Mouse (Mus musculus) cerebellum, adult 2 months (tissue): Measurements from ENCODE around the gene Dusp16. TPM values are rescaled to one million over a fixed set of nuclear protein-coding genes. Genes with fewer than 3 reads are reported as not detected.

Experiments
- DNase-seq, 2 experiments: peaks; one replicate each; pipeline ENCODE4 v3.0.0; 2021
- H3K27ac ChIP-seq: fragments of 200-500 bp; 2 replicates; pipeline ENCODE4 v1.5.1; 2012; ENCODE audit warnings: low read length, control low read depth, inconsistent platforms; ENCODE audit not compliant: insufficient read depth
- H3K27me3 ChIP-seq: fragments of 200-500 bp; 2 replicates; pipeline ENCODE4 v1.6.1; 2012; ENCODE audit warnings: inconsistent platforms, mild to moderate bottlenecking, low read length, moderate library complexity; ENCODE audit not compliant: control insufficient read depth, insufficient read depth
- H3K4me1 ChIP-seq: fragments of 200-500 bp; 2 replicates; pipeline ENCODE4 v1.6.1; 2011; ENCODE audit warnings: low read length; ENCODE audit not compliant: control insufficient read depth, insufficient read depth
- H3K4me3 ChIP-seq: fragments of 200-500 bp; replicated peaks from 2 replicates; pipeline ENCODE3; 2011; ENCODE audit warnings: mild to moderate bottlenecking, low read depth, low read length, control low read depth; ENCODE audit not compliant: insufficient read depth
- CTCF ChIP-seq: fragments of 200-500 bp; IDR thresholded peaks from 2 replicates; pipeline ENCODE4 v1.5.1; 2011; ENCODE audit warnings: low read depth, mild to moderate bottlenecking, control low read depth, low read length, moderate library complexity, borderline replicate concordance; ENCODE audit not compliant: insufficient read depth
- POLR2A ChIP-seq: fragments of 200-500 bp; IDR thresholded peaks from 2 replicates; pipeline ENCODE4 v1.6.1; 2011; ENCODE audit warnings: low read length, control low read depth, borderline replicate concordance; ENCODE audit not compliant: insufficient read depth
- WGBS: fragments of 180-500 bp; shearing (Covaris S2); methylation state at CpG from one replicate; pipeline ENCODE4 v1.1.7; 2018; 5-methylcytosine and 5-hydroxymethylcytosine counted together
- polyA plus RNA-seq: library from polyadenylated mRNA; depleted of rRNA; stranded (reverse); fragments of >200 nt; gene quantifications from 2 replicates; pipeline ENCODE4 v1.2.3, GENCODE M21; 2012

Gene Dusp16
- polyA plus RNA-seq, 1 experiment = 19.8 TPM

DNA sequence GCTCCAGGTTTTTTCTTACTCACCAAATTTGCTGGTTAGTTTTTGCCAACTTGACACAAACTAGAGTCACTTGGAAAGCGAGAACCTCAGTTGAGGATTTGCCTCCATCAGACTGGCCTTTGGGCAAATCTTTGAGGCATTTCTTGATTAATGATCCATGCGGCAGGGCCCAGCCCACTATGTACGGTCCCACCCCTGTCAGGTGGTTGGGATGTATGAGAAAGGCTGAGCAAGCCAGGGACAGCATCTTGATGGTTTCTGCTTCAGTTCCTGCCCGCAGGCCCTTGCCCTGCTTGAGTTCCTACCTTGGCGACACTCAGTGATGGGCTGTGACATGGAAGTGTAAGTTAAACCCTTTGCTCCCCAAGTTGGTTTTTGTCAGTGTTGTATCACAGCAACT lies 94.2 kb downstream of the Dusp16 start:
- no peak overlapping the region for H3K27ac ChIP-seq
- peaks cover 6% of the 10 kb centered on the region; the same call in 1 of the 2 replicates for H3K4me1 ChIP-seq
- TF ChIP-seq CTCF = no peak
- TF ChIP-seq POLR2A = no peak
- WGBS = 81% methylated on average over 5 of the region's 5 CpGs
- no peak overlapping the region for H3K4me3 ChIP-seq
- DNase-seq = no peak
- H3K27me3 ChIP-seq = no peaks in the 10 kb centered on the region

DNA sequence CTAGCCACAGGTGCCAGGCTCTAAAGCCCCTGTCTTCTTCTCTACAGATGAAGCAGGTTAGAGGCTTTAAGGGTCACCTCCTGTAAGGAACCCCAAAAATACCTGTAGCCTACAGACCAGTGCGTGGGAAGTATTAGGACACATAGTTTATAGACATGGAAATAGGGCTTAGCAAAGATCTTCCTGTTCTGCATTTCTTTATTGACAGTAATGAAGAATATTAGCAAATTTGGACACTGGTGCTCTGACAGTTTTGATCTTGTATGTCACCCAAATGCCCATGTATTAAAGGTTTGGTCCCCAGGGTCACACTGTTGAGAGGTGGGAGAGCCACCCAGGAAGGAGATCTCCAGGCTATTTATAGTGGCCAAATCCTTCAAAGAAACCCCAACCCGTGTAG lies 95.9 kb downstream of the Dusp16 start:
- WGBS = 52% methylated on average over 2 of the region's 2 CpGs
- TF ChIP-seq POLR2A = no peak
- TF ChIP-seq CTCF = no peak
- no peak overlapping the region for H3K4me3 ChIP-seq
- H3K4me1 ChIP-seq = peaks cover 6% of the 10 kb centered on the region; the same call in 1 of the 2 replicates
- no peaks in the 10 kb centered on the region for H3K27me3 ChIP-seq
- DNase-seq = no peak
- H3K27ac ChIP-seq = no peak overlapping the region

GRCm38 (mm10) chr6:134696146-134696545 lies 96.3 kb downstream of the Dusp16 start:
- WGBS = 6% methylated on average over 4 of the region's 4 CpGs
- H3K27ac ChIP-seq = no peak overlapping the region

DNA sequence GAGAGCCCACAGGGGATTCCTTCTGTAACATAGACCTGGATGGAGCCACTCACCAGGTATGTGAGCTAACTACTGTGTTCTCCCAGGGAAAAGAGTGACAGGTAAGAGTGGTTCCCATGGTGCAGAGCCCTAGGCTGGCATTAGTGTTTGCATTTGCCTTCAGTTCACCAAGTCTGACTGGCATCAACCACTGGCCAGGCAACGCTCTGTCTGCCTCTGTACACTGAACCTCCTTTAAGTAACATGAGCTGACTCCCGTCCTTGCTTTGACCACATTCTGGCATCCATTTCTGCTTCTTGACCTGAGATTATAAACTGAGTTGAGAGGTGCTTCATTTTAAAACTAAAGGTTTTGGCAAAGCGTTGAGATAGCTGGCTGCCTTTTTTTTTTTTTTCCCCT lies 96.8 kb downstream of the Dusp16 start:
- Histone ChIP-seq H3K27ac (no peak overlapping the region), H3K4me3 (no peak overlapping the region), H3K4me1 (peaks cover 6% of the 10 kb centered on the region; the same call in 1 of the 2 replicates), H3K27me3 (no peaks in the 10 kb centered on the region)
- DNase-seq = no peak
- 70% methylated on average over 3 of the region's 3 CpGs for WGBS
- no peak for TF ChIP-seq POLR2A
- no peak for TF ChIP-seq CTCF

More at GRCm38 (mm10) chr6:134696146-134696545, 96.3 kb downstream of the Dusp16 start:
- no peak overlapping the region for H3K4me3 ChIP-seq
- TF ChIP-seq POLR2A (no peak), CTCF (no peak)
- H3K4me1 ChIP-seq = peaks cover 6% of the 10 kb centered on the region; the same call in 1 of the 2 replicates
- H3K27me3 ChIP-seq = no peaks in the 10 kb centered on the region
- DNase-seq = peak; percentile 70 to 82

DNA sequence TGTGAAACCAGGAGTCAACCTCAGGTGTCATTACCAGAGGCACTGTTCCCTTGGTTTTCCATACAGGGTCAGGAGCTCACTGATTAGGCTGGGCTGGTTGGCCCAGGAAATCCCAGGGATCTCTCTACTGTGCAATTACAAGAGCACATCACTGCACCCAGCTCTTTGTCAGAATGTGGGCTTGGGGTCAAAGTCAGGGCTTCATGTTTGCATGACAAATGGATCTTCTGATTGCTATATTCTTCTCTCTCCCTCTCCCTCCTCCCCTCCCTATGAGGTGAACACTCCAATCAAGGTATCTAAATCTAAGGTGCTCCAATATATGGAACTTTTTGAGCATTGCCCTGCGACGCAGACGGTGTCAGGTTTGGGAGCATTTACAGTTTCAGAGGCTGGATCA lies 97.4 kb downstream of the Dusp16 start:
- DNase-seq = no peak
- TF ChIP-seq POLR2A = no peak
- no peak for TF ChIP-seq CTCF
- WGBS = 98% methylated on average over 3 of the region's 3 CpGs
- Histone ChIP-seq H3K4me3 (no peak overlapping the region), H3K4me1 (peaks cover 6% of the 10 kb centered on the region; the same call in 1 of the 2 replicates), H3K27ac (no peak overlapping the region), H3K27me3 (no peaks in the 10 kb centered on the region)

DNA sequence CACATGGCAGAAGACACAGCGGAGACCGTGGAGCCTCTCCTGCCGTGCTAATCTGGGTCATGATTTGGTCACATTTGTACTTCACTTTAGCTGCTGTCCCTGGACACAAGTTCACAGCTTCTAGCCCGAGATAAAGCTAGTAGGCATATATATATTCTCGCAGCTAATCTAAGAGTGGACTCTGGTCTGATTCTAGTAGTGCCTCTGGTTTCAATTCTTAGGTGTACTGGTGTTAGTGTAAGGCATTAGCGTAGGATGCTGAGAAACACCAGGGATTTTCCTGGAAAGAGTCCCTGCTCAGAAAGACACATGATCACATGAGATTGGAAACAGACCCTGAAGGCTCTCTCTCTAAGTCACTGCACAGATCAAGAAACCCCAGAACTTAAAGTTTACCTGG lies 97.9 kb downstream of the Dusp16 start:
- H3K27ac ChIP-seq = no peak overlapping the region
- no peak for TF ChIP-seq CTCF
- TF ChIP-seq POLR2A = no peak
- peaks cover 6% of the 10 kb centered on the region; the same call in 1 of the 2 replicates for H3K4me1 ChIP-seq
- no peak for DNase-seq
- no peaks in the 10 kb centered on the region for H3K27me3 ChIP-seq
- no peak overlapping the region for H3K4me3 ChIP-seq
- WGBS = 71% methylated on average over 6 of the region's 6 CpGs

DNA sequence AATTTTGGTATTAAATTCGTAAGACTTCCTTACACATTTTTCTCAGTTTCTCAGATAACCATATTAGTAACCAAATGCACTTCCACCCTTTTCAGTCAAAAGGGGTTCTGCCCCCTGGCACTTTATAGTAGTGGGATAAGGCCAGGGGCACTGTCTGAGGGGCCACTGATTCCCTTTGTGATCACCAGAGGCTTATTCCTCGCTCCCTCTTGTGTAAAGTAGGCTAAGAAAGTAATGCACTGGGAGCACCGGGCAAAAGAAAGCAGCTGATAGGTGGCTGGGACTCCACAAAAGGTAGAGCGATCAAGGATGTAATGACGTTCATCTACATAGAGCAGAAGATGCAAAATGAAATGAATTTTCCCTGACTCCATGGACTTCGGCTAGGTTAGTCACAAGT lies 106.9 kb downstream of the Dusp16 start:
- no peak for DNase-seq
- TF ChIP-seq CTCF (no peak), POLR2A (no peak)
- no peaks in the 10 kb centered on the region for H3K27me3 ChIP-seq
- peaks cover 11% of the 10 kb centered on the region for H3K4me1 ChIP-seq
- WGBS = 88% methylated on average over 6 of the region's 6 CpGs
- no peak overlapping the region for H3K27ac ChIP-seq
- H3K4me3 ChIP-seq = no peak overlapping the region

DNA sequence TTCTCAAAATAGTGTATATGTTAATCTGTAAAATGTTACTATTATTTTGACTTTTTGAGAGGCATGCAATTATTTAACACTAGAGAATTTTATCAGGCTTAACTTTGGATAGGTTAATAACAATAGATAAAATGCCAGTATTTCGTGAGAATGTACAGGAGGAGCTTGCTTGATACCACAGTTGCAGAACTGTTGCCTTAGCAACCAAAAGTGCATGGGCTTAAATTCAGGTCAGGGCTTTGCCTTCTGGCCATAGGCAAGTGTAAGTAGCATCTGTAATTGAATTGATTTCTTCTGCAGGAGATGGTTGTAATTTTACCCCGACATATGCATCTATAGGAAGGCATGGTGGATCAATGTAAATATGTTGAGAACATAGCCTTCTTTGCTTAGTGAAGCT lies 107.4 kb downstream of the Dusp16 start:
- Histone ChIP-seq H3K27ac (no peak overlapping the region), H3K4me3 (no peak overlapping the region), H3K4me1 (peaks cover 11% of the 10 kb centered on the region), H3K27me3 (no peaks in the 10 kb centered on the region)
- 57% methylated on average over 2 of the region's 2 CpGs for WGBS
- TF ChIP-seq POLR2A (no peak), CTCF (no peak)
- DNase-seq = peak in 1 of 2 experiments; percentile 20
